Mouse (Mus musculus) lung, postnatal 25 days (tissue): ENCODE data around the gene Capza2.

Source experiments
- DNase-seq: peaks from one replicate; pipeline ENCODE4 v3.0.0; 2022; ENCODE audit warnings: low spot score

Capza2 gene

DNA sequence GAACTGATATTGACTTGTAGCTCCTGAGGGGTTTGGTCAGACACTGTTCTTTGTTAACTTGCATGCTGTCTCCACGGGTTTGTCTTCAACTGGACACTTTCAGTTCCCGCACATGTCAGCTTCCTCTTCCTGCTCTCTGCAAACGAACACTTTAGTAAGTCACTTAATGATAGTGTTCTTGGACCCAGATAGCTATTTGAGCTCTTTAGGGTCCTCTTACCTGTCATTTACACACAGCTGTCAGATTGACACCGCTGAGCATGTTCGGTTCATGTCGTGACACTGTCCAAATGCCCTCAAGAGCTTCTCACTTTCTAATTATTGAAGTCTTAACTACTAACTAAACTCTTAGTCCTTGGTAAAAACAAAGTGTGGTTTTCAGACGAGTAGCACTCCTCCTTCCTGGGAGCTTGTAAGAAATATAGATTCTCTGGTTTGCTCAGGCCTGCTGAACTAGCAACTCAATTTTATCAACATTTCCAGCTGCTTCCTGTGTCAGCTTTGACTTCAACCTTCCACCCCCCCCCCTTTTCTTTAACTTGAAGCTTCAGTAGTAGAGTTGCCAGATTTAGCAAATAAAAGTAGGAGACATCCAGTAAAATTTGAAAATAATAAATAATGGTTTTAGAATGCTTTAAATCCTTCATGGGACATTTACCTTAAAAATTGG lies at the start of gene Capza2:
Capza2 (plus strand) TSS at position 620 of the 670 bp plus-strand sequence.
- DNase-seq = peak; percentile 45

DNA sequence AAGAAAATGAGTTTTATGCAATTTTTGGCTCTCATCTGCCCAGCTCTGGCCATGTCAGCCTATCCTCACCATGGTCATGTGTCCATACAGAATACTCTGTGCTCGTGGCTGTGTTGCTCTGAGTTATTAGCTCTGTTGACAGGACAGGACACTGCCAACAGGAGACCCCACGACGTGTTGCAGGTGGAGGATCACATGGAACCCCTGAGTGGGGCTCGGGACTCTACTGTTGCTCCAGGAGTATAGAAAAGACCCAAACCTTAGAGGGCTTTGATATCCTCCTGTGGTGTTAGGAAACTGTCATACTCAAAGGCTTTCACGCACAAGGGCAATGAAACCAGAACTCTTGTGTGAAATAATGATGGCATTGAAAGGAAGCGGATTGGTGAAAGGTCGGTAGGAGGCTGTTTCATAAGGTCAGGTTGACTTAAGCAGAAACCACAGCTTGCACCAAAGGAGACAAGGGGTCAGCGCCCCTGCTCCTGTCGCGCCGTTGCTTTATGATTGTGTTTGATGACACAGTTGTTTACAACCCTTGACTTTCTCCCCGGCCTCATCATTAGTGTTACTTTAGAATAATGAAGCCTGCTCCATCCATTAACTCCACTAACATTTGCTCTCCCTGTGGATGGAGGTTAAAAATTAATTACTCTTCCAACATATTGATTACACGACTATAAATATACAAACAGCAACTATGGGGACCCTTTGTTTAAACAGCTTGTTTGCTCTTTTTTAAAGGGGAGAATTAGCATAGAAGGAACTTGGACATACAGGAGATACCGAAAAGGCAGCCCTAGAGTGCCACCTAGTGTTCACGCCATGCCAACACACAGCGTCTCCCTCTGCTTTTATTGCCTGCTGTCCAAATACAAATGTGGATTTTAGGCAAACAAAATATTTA lies 46.7 kb upstream of the Capza2 start:
- DNase-seq = peak; percentile 78

GRCm38 (mm10) chr6:17589953-17590627 lies 45.9 kb upstream of the Capza2 start:
- DNase-seq = no peak

DNA sequence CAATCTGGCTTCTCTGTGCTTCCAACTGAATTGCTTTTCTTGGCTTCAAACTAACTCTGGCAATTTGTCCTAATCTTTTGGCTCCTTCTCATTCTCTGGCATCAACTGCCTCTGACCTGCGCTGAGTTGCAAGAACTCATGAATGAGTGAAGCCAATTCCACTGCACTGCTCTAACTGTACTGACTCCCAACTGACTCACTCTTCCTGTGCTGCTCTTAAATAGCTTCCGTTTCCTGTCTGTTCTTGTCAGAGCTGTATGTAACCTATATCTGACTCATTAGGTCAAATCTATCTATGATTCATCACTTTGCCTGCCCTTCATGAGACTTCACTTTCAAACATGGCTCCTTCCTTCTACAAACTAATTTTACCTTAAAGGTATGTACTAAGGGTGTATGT lies 42.1 kb upstream of the Capza2 start:
- DNase-seq = no peak

- peak; percentile 11 for DNase-seq
Measured at GRCm38 (mm10) chr6:17595712-17596462, 40.1 kb upstream of the Capza2 start.

GRCm38 (mm10) chr6:17599373-17599772 lies 36.7 kb upstream of the Capza2 start:
- DNase-seq = no peak

DNA sequence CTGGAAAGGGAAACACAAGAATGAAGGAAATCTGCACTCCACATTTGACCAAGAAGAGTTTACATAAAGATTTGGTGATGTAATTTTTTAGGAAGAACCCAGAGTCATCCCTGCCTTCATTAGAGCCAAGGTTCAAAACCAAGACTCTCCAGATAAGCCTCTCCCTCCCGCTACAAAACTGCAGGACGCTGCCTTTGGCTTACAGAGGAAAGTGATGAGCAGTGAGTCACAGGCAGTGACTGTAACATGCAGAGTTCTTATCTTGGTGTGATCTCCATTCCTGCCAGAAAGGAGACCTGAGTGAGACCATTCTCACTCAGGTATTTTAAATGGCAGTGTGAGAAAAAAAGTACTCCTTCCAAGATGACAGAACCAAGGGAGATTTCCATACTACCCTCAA lies 34.5 kb upstream of the Capza2 start:
- DNase-seq = no peak

DNA sequence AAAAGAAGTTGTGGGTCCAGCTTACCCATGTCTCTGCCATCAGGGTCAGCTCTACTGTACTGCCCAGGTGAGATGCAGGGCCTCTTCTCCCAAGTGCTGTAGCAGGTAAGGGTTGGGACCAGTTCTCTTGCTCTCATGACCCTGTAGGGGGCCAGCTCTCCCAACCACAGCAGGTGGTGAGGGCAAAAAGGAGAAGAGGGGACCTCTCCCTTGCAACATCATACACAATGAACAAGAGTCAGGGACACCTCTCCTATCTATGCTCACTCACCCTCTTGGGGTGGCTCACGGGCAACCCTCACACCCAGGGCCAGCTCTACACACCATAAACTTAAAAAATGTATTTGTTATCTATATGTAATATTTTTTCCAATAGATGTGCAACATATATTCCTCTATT lies 29.1 kb upstream of the Capza2 start:
- no peak for DNase-seq

DNA sequence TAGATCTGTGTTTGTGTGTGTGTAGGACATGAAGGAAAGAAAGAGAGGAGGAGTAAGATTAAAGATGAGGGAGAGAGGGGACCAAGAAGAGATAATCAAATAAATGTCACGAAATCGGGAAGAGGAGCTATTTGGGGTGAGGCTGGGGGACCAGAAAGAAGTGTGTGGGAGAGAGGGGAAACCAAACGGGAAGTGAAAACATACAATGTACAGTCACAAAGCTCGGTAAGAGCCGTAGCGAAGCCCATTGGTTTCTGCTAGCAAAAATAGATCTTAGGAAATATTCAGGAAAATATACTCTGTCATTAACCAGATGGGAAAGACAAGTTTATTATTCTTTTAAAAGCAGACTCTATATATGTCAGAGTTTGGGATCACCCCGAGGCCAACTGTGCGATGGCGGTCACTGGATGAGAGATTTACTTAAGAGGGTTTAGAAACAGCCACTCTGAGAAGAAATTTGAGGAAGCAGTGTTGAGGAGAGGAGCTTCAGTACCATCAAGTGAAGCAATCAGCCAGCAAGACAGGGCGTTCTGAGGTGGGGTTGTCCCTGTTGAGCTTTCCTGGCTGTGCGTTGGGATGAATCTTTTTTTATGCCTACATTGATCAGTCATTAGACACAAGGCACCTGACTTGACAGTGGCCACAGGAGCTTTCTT lies 24.6 kb upstream of the Capza2 start:
- no peak for DNase-seq

- DNase-seq = no peak
Measured at GRCm38 (mm10) chr6:17612652-17613051, 23.4 kb upstream of the Capza2 start.

GRCm38 (mm10) chr6:17620823-17621222 lies 15.2 kb upstream of the Capza2 start:
- DNase-seq = no peak

DNA sequence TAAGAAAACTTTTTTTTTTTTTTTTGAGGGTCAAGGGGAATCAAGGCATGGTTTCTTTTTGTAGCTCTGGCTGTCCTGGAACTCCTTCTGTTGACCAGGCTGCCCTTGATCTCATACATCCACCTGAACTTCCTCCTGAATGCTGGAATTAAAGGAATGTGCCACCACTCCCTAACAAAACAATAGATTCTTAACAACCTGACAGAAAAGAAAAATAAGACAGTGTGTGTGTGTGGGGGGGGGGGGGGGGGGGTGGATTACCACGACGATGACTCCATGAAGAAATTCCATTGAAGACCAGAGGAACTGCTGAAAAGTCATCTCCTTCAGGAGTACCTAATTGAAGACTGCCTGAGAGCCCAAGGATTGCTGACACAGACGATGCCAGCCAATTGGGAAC lies 14.6 kb upstream of the Capza2 start:
- DNase-seq = no peak

- DNase-seq = peak; percentile 35
Measured at GRCm38 (mm10) chr6:17628701-17629455, 7.2 kb upstream of the Capza2 start.

DNA sequence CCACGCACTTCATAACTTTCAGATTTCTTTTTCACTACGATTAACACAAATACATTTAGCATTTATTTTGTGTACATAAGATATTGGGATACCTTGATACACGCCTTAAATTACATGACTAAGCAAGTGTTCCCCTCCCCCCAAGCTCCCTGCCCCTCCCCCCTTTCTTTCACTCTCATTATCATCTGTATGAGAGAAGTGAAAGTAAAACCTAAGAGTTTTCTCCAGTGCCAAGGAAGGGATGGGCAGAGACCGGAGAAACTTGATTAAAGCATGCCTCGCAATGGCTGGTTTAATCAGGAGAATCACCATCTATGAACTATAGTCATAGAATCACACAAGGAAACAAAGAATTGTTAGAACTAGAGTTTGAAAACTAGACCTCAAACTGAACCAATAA lies 6.3 kb upstream of the Capza2 start:
- DNase-seq = no peak

DNA sequence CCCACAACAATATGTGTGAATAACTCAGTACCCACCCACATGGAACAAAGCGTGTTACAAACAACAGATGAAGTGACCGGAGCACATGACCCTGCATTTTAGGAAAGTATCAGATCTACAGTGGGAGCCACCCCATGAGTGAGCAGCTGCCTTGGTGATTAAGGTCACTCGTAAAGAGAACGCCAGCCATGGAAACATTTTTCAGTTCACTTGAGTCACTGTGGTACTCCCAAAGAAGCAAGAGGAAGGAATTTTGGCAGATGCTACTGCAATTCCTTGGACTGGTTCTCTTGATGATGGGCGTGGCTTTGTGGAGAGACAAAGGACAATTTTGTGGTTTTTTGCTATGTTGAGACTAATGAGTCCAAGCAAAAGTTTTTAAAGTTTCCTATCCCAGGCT lies 4.4 kb upstream of the Capza2 start:
- no peak for DNase-seq

GRCm38 (mm10) chr6:17633819-17634218 lies 2.2 kb upstream of the Capza2 start:
- DNase-seq = no peak

- DNase-seq = peak; percentile 18
Measured at GRCm38 (mm10) chr6:17634992-17635391, 1.0 kb upstream of the Capza2 start.

DNA sequence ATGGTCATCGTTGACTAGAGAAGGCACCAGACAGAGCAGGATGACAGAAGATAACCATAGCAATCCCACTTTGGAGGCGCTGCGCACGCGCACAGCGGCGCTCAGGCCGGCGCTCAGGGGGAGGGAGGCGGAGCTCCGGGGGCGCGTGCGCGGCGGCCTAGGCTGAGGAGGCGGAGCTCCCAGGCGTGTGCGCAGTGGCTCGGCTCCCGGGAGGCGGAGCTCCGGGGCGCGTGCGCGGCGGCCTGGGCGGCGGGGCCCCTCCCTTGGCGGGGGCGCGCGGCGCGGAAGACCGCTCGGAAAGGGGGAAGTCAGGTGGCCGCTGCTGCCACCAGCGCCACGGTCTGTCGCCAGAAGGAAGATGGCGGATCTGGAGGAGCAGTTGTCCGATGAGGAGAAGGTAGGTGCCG lies 733 bp downstream of the Capza2 start:
- peak; percentile 95 for DNase-seq

DNA sequence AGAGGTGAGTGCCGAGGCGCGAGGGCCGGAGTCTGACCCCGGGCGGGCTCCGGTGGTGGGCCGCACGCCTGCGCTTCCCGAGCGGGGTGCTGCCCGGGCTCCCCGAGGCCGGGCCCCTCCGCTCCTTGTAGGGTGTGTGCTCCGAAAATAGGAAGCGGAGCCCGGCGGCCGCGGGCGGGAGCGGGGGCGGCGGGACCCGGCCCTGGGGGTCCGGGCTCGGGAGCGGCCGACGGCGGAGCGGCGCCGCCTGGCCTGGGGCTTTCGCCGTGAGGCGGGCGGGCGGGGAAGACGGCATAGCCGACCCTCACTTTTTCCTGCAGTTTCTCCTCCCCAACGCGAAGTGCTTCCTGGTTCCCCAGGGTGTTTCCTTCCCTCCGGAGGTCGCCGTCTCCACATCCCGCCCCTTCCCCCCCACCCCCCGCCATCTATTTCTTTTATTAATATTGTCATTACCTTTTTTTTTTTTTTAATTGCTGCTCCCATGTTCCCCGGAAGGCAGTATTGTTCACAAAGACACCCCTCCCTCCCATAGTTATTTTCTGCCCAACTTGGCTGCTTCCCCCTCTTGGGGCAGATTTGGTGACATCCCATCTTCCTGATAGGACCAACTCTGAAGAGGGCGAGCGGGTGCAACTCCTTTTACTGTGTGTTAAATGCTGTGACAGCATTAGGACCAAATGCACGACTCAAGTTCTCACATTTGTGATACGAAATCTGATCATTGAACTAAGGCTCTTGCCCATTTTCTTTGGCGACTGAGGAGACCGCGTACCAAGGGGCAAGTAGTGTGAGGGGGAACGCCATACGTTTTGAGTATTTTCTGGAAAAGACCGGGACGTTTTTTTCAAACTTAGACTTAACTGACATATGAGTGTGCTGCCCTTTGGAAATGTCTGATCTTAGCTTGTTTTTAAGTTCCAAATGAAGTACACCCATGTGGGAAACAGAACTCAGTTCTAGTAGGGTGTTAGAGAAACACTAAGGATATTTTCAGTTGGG lies 1.5 kb downstream of the Capza2 start:
- DNase-seq = peak; percentile 41

DNA sequence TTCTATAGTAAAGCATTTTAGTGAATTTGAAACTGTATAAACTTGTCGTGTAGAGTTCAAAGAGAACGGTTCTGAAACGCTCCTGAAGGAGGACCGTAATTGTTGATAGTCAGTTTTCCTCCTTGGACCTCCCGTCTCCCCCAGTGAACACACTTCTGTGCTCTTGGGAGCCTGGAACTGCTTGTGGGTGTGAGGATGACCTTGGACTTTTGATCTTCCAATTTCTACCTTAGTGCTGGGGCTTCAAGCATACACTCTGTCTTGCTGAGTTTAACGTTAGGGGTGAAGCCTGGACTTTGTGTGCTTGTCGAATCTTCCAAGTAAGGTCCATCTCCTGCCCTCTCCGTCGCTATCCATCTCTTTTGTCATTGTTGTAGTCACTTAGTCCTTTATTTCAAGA lies 4.0 kb downstream of the Capza2 start:
- DNase-seq = no peak
